Mouse (Mus musculus) MEL (cell line): ENCODE results near the gene Nus1.

Experiments used
- CHD2 ChIP-seq: IDR thresholded peaks from 2 replicates; pipeline ENCODE4 v1.6.1; 2011; ENCODE audit warnings: low read length, improper control_type of control experiment
- CTCF ChIP-seq, 3 experiments: IDR thresholded peaks in 2 of 3; conservative IDR thresholded peaks in 1 of 3; 2 replicates each; pipeline ENCODE4 v1.5.1; 2011 to 2012; ENCODE audit warnings: low read length in 3 of 3, low read depth in 2 of 3, mild to moderate bottlenecking in 2 of 3, improper control_type of control experiment in 1 of 3, inconsistent platforms in 1 of 3, mixed read lengths in 1 of 3, moderate library complexity in 1 of 3; ENCODE audit not compliant: control insufficient read depth in 1 of 3, insufficient read depth in 1 of 3, poor library complexity in 1 of 3, severe bottlenecking in 1 of 3
- E2F4 ChIP-seq: IDR thresholded peaks from 2 replicates; pipeline ENCODE4 v1.6.1; 2011; ENCODE audit warnings: low read depth, low read length, improper control_type of control experiment, borderline replicate concordance
- ETS1 ChIP-seq: IDR thresholded peaks from 2 replicates; pipeline ENCODE4 v1.6.1; 2012; ENCODE audit warnings: low read depth, mild to moderate bottlenecking, inconsistent platforms, low read length, improper control_type of control experiment, moderate library complexity
- POLR2A ChIP-seq, 2 experiments: IDR thresholded peaks; 2 replicates each; pipeline ENCODE4 v1.6.1; 2011 to 2012; ENCODE audit warnings: low read length in 2 of 2, mild to moderate bottlenecking in 2 of 2, control low read depth in 1 of 2, improper control_type of control experiment in 1 of 2, low read depth in 1 of 2, moderate library complexity in 1 of 2; ENCODE audit not compliant: control insufficient read depth in 1 of 2, insufficient read depth in 1 of 2, poor library complexity in 1 of 2
- POLR2AphosphoS2 ChIP-seq: IDR thresholded peaks from 2 replicates; pipeline ENCODE4 v1.6.1; 2011; ENCODE audit warnings: low read length, improper control_type of control experiment
- POLR2AphosphoS5 ChIP-seq: IDR thresholded peaks from 2 replicates; pipeline ENCODE4 v1.6.1; 2012; ENCODE audit warnings: low read depth, borderline replicate concordance, mild to moderate bottlenecking, inconsistent platforms, low read length, moderate library complexity, mixed read lengths
- RAD21 ChIP-seq: IDR thresholded peaks from 2 replicates; pipeline ENCODE4 v1.6.1; 2011; ENCODE audit warnings: mild to moderate bottlenecking, low read depth, low read length, improper control_type of control experiment
- RCOR1 ChIP-seq: IDR thresholded peaks from 2 replicates; pipeline ENCODE4 v1.6.1; 2012; ENCODE audit warnings: low read depth, mild to moderate bottlenecking, inconsistent platforms, low read length, improper control_type of control experiment
- SIN3A ChIP-seq: IDR thresholded peaks from 2 replicates; pipeline ENCODE4 v1.6.1; 2012; ENCODE audit warnings: low read length, improper control_type of control experiment, inconsistent platforms
- TCF12 ChIP-seq: IDR thresholded peaks from 2 replicates; pipeline ENCODE4 v1.6.1; 2014; ENCODE audit warnings: low read depth, mild to moderate bottlenecking, inconsistent platforms, low read length, improper control_type of control experiment, moderate library complexity
- UBTF ChIP-seq: IDR thresholded peaks from 2 replicates; pipeline ENCODE4 v1.6.1; 2012; ENCODE audit warnings: low read depth, mild to moderate bottlenecking, inconsistent platforms, low read length, improper control_type of control experiment, moderate library complexity, borderline replicate concordance; ENCODE audit not compliant: insufficient read depth

- TF ChIP-seq SIN3A (no peak), TCF12 (no peak), POLR2A (IDR thresholded peaks at IDR 0.05; ENCODE audit: control insufficient read depth in 1 of 2, insufficient read depth in 1 of 2, low read depth in 1 of 2, low read length in 2 of 2, poor library complexity in 1 of 2) (no peak), RAD21 (no peak), RCOR1 (no peak), CTCF (IDR thresholded peaks at IDR 0.05 in 2 of 3, conservative IDR thresholded peaks at IDR 0.05 in 1 of 3; ENCODE audit: control insufficient read depth in 1 of 3, insufficient read depth in 1 of 3, low read depth in 2 of 3, low read length in 3 of 3, poor library complexity in 1 of 3, severe bottlenecking in 1 of 3) (no peak), UBTF (no peak), E2F4 (no peak), POLR2AphosphoS2 (no peak), POLR2AphosphoS5 (no peak), ETS1 (no peak), CHD2 (no peak)
These were observed 2.1 kb downstream of the Nus1 start for GRCm38 (mm10) chr10:52419402-52419801.
